Mouse (Mus musculus) CH12.LX (cell line): ENCODE results near the gene Gsg1l. TPM values are rescaled to one million over a fixed set of nuclear protein-coding genes. Genes with fewer than 3 reads are reported as not detected.

Experiments used
- DNase-seq: peaks from one replicate; pipeline ENCODE4 v3.0.0-alpha.2; 2013; ENCODE audit errors: extremely low read depth
- H3K27ac ChIP-seq: 2 replicates; pipeline ENCODE4 v1.5.1; 2012; ENCODE audit warnings: low read depth, mild to moderate bottlenecking, control low read depth, moderate library complexity; ENCODE audit not compliant: insufficient read depth
- H3K27me3 ChIP-seq: replicated peaks from 2 replicates; pipeline ENCODE3; 2012; ENCODE audit warnings: inconsistent platforms
- H3K36me3 ChIP-seq, 2 experiments: replicated peaks in 1 of 2; 2 replicates each; pipeline versions ENCODE3 to v1.6.1; 2012; ENCODE audit warnings: inconsistent platforms in 1 of 2, low read length in 1 of 2, mild to moderate bottlenecking in 1 of 2, mixed read lengths in 1 of 2, moderate library complexity in 1 of 2; ENCODE audit not compliant: control insufficient read depth in 1 of 2, insufficient read depth in 1 of 2
- H3K4me1 ChIP-seq, 2 experiments: 2 replicates each; pipeline ENCODE4 v1.6.1; 2012; ENCODE audit warnings: inconsistent platforms in 1 of 2, moderate library complexity in 1 of 2; ENCODE audit not compliant: insufficient read depth in 2 of 2, control insufficient read depth in 1 of 2
- H3K4me2 ChIP-seq: 2 replicates; pipeline ENCODE4 v1.6.1; 2012; ENCODE audit warnings: low read depth, mild to moderate bottlenecking, control low read depth; ENCODE audit not compliant: poor library complexity, insufficient read depth, severe bottlenecking
- H3K4me3 ChIP-seq, 3 experiments: fragments of 150-350 bp in 1 of 3; sonication (generic) in 1 of 3; replicated peaks in 1 of 3; 2 replicates each; pipeline versions ENCODE3 to v1.5.1; 2011 to 2012; ENCODE audit warnings: low read depth in 2 of 3, low read length in 2 of 3, mild to moderate bottlenecking in 2 of 3, moderate library complexity in 2 of 3, control low read depth in 1 of 3, improper control_type of control experiment in 1 of 3, inconsistent platforms in 1 of 3, mixed read lengths in 1 of 3; ENCODE audit not compliant: poor library complexity in 1 of 3
- H3K79me2 ChIP-seq: replicated peaks from 2 replicates; pipeline ENCODE4 v1.6.1; 2012; ENCODE audit warnings: mild to moderate bottlenecking, moderate library complexity; ENCODE audit not compliant: control insufficient read depth, poor library complexity, insufficient read depth, severe bottlenecking; ENCODE audit errors: extremely low read depth
- H3K9ac ChIP-seq: 2 replicates; pipeline ENCODE4 v1.6.1; 2012; ENCODE audit warnings: low read depth, mild to moderate bottlenecking, control low read depth, moderate library complexity; ENCODE audit not compliant: insufficient read depth
- H3K9me3 ChIP-seq: replicated peaks from 2 replicates; pipeline ENCODE3; 2012; ENCODE audit warnings: low read length, inconsistent platforms, mixed read lengths
- BHLHE40 ChIP-seq: IDR thresholded peaks from 2 replicates; pipeline ENCODE4 v1.6.1; 2011; ENCODE audit warnings: mild to moderate bottlenecking, low read depth, low read length, improper control_type of control experiment
- CHD1 ChIP-seq: IDR thresholded peaks from 2 replicates; pipeline ENCODE4 v1.6.1; 2012; ENCODE audit warnings: low read depth, low read length, improper control_type of control experiment, inconsistent platforms
- CHD2 ChIP-seq: IDR thresholded peaks from 2 replicates; pipeline ENCODE4 v1.6.1; 2011; ENCODE audit warnings: low read length, improper control_type of control experiment
- CTCF ChIP-seq, 2 experiments: IDR thresholded peaks in 1 of 2; conservative IDR thresholded peaks in 1 of 2; 2 replicates each; pipeline ENCODE4 v1.5.1; 2011 to 2012; ENCODE audit warnings: low read depth in 2 of 2, low read length in 2 of 2, improper control_type of control experiment in 1 of 2, inconsistent platforms in 1 of 2, mild to moderate bottlenecking in 1 of 2, moderate library complexity in 1 of 2
- E2F4 ChIP-seq: IDR thresholded peaks from 2 replicates; pipeline ENCODE4 v1.6.1; 2011; ENCODE audit warnings: low read depth, low read length, improper control_type of control experiment; ENCODE audit not compliant: insufficient replicate concordance
- ELF1 ChIP-seq: IDR thresholded peaks from 2 replicates; pipeline ENCODE4 v1.6.1; 2014; ENCODE audit warnings: low read depth, mild to moderate bottlenecking, inconsistent platforms, low read length, improper control_type of control experiment
- EP300 ChIP-seq: IDR thresholded peaks from 2 replicates; pipeline ENCODE4 v1.6.1; 2011; ENCODE audit warnings: low read length, improper control_type of control experiment
- ETS1 ChIP-seq: conservative IDR thresholded peaks from 2 replicates; pipeline ENCODE4 v1.6.1; 2012; ENCODE audit warnings: low read depth, mild to moderate bottlenecking, inconsistent platforms, low read length, improper control_type of control experiment, moderate library complexity
- GABPA ChIP-seq: IDR thresholded peaks from 2 replicates; pipeline ENCODE4 v1.6.1; 2012; ENCODE audit warnings: low read depth, low read length, improper control_type of control experiment, inconsistent platforms; ENCODE audit not compliant: insufficient replicate concordance
- HCFC1 ChIP-seq: IDR thresholded peaks from 2 replicates; pipeline ENCODE4 v1.6.1; 2012; ENCODE audit warnings: low read depth, mild to moderate bottlenecking, inconsistent platforms, low read length, improper control_type of control experiment
- JUND ChIP-seq: conservative IDR thresholded peaks from 2 replicates; pipeline ENCODE4 v1.6.1; 2011; ENCODE audit warnings: low read depth, low read length, improper control_type of control experiment
- MEF2A ChIP-seq: IDR thresholded peaks from 2 replicates; pipeline ENCODE4 v1.6.1; 2014; ENCODE audit warnings: low read depth, mild to moderate bottlenecking, inconsistent platforms, low read length, improper control_type of control experiment, borderline replicate concordance
- MXI1 ChIP-seq: IDR thresholded peaks from 2 replicates; pipeline ENCODE4 v1.6.1; 2011; ENCODE audit warnings: mild to moderate bottlenecking, low read depth, low read length, improper control_type of control experiment
- NELFE ChIP-seq: IDR thresholded peaks from 2 replicates; pipeline ENCODE4 v1.6.1; 2011; ENCODE audit warnings: low read depth, low read length, improper control_type of control experiment
- NRF1 ChIP-seq: IDR thresholded peaks from 2 replicates; pipeline ENCODE4 v1.6.1; 2014; ENCODE audit warnings: low read depth, mild to moderate bottlenecking, inconsistent platforms, low read length, improper control_type of control experiment, moderate library complexity
- POLR2AphosphoS2 ChIP-seq: IDR thresholded peaks from 2 replicates; pipeline ENCODE4 v1.6.1; 2011; ENCODE audit warnings: low read depth, low read length, improper control_type of control experiment
- RAD21 ChIP-seq: IDR thresholded peaks from 2 replicates; pipeline ENCODE4 v1.6.1; 2011; ENCODE audit warnings: low read depth, mild to moderate bottlenecking, low read length, improper control_type of control experiment, moderate library complexity
- SMC3 ChIP-seq: IDR thresholded peaks from 2 replicates; pipeline ENCODE4 v1.6.1; 2011; ENCODE audit warnings: low read depth, low read length, improper control_type of control experiment
- TBP ChIP-seq: conservative IDR thresholded peaks from 2 replicates; pipeline ENCODE4 v1.6.1; 2011; ENCODE audit warnings: low read depth, low read length, improper control_type of control experiment
- UBTF ChIP-seq: IDR thresholded peaks from 2 replicates; pipeline ENCODE4 v1.6.1; 2012; ENCODE audit warnings: low read depth, mild to moderate bottlenecking, inconsistent platforms, low read length, improper control_type of control experiment, moderate library complexity
- USF2 ChIP-seq: conservative IDR thresholded peaks from 2 replicates; pipeline ENCODE4 v1.6.1; 2011; ENCODE audit warnings: low read depth, low read length, improper control_type of control experiment
- ZC3H11A ChIP-seq: IDR thresholded peaks from 2 replicates; pipeline ENCODE4 v1.6.1; 2012; ENCODE audit warnings: low read depth, mild to moderate bottlenecking, inconsistent platforms, low read length, improper control_type of control experiment
- dilution Hi-C: fragments of 300-500 bp; cut with MboI; formaldehyde crosslinking; loops from 2 replicates; pipeline ENCODE4 v1.14.3; 2020; ENCODE audit warnings: low sequenced_read_pairs; ENCODE audit not compliant: extremely low pct_unique_long_range_greater_than_20kb, extremely low pct_ligation_motif_present
- in situ Hi-C: fragments of 300-500 bp; cut with MboI; formaldehyde crosslinking; loops from 3 replicates; pipeline ENCODE4 v1.14.3; 2019; ENCODE audit warnings: low sequenced_read_pairs, low pct_ligation_motif_present, low pct_unique_long_range_greater_than_20kb, mixed read lengths
- polyA plus RNA-seq: library from polyadenylated mRNA; unstranded; fragments of >175 nt; gene quantifications from 2 replicates; pipeline ENCODE4 v1.2.1, GENCODE M21; 2012; ENCODE audit warnings: low read depth; ENCODE audit not compliant: insufficient read length
- total RNA-seq, 2 experiments: library from RNA; depleted of rRNA; stranded (reverse); fragments of 300-350 nt in 1 of 2; fragments of >200 nt in 1 of 2; gene quantifications; 2 replicates each; pipeline ENCODE4 v1.2.3; 2012 to 2014

Gsg1l gene
- total and polyA plus RNA-seq, 3 experiments: not detected

DNA sequence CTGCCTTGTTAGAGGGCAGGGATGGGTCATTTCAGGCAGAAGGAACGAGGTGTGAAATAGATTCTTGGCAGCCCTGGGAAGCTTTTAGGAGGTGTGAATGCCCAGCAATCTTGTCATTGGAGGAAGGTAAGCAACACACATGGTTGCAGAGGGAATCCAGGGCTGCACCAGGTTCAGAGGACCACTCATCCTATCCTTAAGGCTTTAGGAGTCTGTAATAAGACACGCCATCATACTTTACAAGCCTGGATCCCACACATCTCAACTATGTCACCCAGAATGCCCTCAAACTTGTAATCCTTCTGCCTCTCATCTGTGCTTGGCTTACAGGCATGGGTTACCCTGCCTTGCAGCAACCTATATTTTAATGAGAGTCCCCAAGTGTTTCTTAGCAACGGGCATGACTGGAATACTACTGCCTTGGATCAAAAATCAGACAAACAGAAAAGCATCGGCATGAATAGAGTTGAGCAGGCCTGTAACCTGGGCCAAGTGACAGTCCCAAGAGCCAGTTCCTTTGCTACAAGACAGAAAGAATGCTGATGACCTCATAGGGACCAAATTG, 196.0 kb downstream of the Gsg1l start:
- DNase-seq: no peak
- no peak overlapping the region for H3K4me2 ChIP-seq
- H3K79me2 ChIP-seq: no peaks in the 10 kb centered on the region
- in situ Hi-C loops: no loop called here
- dilution Hi-C loops: no loop called here
- H3K27ac ChIP-seq: no peak overlapping the region
- peaks cover 6% of the 10 kb centered on the region for H3K27me3 ChIP-seq
- H3K4me1 ChIP-seq: peaks cover 3 to 14% of the 10 kb centered on the region in 2 experiments; a peak in 3 of 4 replicates
- H3K9me3 ChIP-seq: no peaks in the 10 kb centered on the region
- H3K36me3 ChIP-seq: no peaks in the 10 kb centered on the region
- H3K4me3 ChIP-seq: no peak overlapping the region
- H3K9ac ChIP-seq: no peak overlapping the region
- TF ChIP-seq NRF1 (no peak), JUND (no peak), E2F4 (no peak), NELFE (no peak), CHD2 (no peak), MEF2A (no peak), EP300 (no peak), CHD1 (no peak), POLR2AphosphoS2 (no peak), MXI1 (no peak), ZC3H11A (no peak), USF2 (no peak), BHLHE40 (no peak), TBP (no peak), SMC3 (no peak), CTCF (conservative IDR thresholded peaks at IDR 0.05 in 1 of 2, IDR thresholded peaks at IDR 0.05 in 1 of 2; ENCODE audit: low read depth in 2 of 2, low read length in 2 of 2) (no peak)

GRCm38 (mm10) chr7:125883232-125883631, 199.0 kb downstream of the Gsg1l start:
- no peak for DNase-seq
- Histone ChIP-seq H3K9ac (no peak overlapping the region), H3K4me3 (no peak overlapping the region), H3K36me3 (no peaks in the 10 kb centered on the region), H3K4me2 (no peak overlapping the region), H3K27ac (no peak overlapping the region), H3K27me3 (peaks cover 4% of the 10 kb centered on the region), H3K79me2 (no peaks in the 10 kb centered on the region), H3K4me1 (peaks cover 3 to 14% of the 10 kb centered on the region in 2 experiments; a peak in 3 of 4 replicates), H3K9me3 (no peaks in the 10 kb centered on the region)
- in situ Hi-C loops (no loop called here), dilution Hi-C loops (no loop called here)
- TF ChIP-seq TBP: no peak
- no peak for TF ChIP-seq UBTF
- TF ChIP-seq NRF1: no peak
- no peak for TF ChIP-seq MXI1
- TF ChIP-seq ETS1: no peak
- no peak for TF ChIP-seq GABPA
- TF ChIP-seq RAD21: no peak
- no peak for TF ChIP-seq JUND
- TF ChIP-seq ELF1: no peak
- TF ChIP-seq EP300: no peak
- no peak for TF ChIP-seq HCFC1
